Mouse (Mus musculus) layer of hippocampus, adult 2 months (tissue): ENCODE data around the gene Pdzd3. TPM values are rescaled to one million over a fixed set of nuclear protein-coding genes. Genes with fewer than 3 reads are reported as not detected.
A peak's percentile ranks its signal among the peaks of the same experiment; 100 is the strongest.

Experiments
- DNase-seq, 2 experiments: peaks; one replicate each; pipeline ENCODE4 v3.0.0; 2022; ENCODE audit warnings: low spot score in 2 of 2
- H3K27ac ChIP-seq: fragments of 200-600 bp; 2 replicates; pipeline ENCODE4 v1.8.1; 2022
- H3K4me3 ChIP-seq: fragments of 200-600 bp; 2 replicates; pipeline ENCODE4 v1.8.1; 2022; ENCODE audit warnings: mild to moderate bottlenecking
- CTCF ChIP-seq: fragments of 200-600 bp; conservative IDR thresholded peaks from 2 replicates; pipeline ENCODE4 v1.8.1; 2022; ENCODE audit warnings: antibody characterized with exemption, mild to moderate bottlenecking, moderate library complexity
- total RNA-seq, 2 experiments: library from RNA; stranded (reverse); gene quantifications; 2 replicates each; pipeline ENCODE4 v1.2.3; 2021

Pdzd3 gene
- total RNA-seq, 2 experiments from 2014 or later, result 1.1 to 1.5 TPM

- H3K4me3 ChIP-seq, result peak overlapping the region; percentile 65
- peak; percentile 35 for TF ChIP-seq CTCF
- no peak for DNase-seq
- H3K27ac ChIP-seq, result peak overlapping the region; percentile 96
Observed at GRCm38 (mm10) chr9:44267319-44268026, 16.2 kb upstream of the Pdzd3 start.

GRCm38 (mm10) chr9:44266478-44267226 lies 15.4 kb upstream of the Pdzd3 start:
- peak overlapping the region; percentile 96 for H3K27ac ChIP-seq

GRCm38 (mm10) chr9:44261388-44261787 lies 10.1 kb upstream of the Pdzd3 start:
- TF ChIP-seq CTCF, result no peak
- Histone ChIP-seq H3K4me3 (no peak overlapping the region), H3K27ac (no peak overlapping the region)
- DNase-seq, result no peak

More at GRCm38 (mm10) chr9:44266478-44267226, 15.4 kb upstream of the Pdzd3 start:
- DNase-seq, result no peak
- TF ChIP-seq CTCF, result no peak
- H3K4me3 ChIP-seq, result no peak overlapping the region

GRCm38 (mm10) chr9:44259014-44259413 lies 7.7 kb upstream of the Pdzd3 start:
- TF ChIP-seq CTCF, result no peak
- DNase-seq, result no peak
- Histone ChIP-seq H3K27ac (no peak overlapping the region), H3K4me3 (no peak overlapping the region)

- H3K27ac ChIP-seq, result no peak overlapping the region
- no peak for TF ChIP-seq CTCF
- no peak overlapping the region for H3K4me3 ChIP-seq
- no peak for DNase-seq
Observed at GRCm38 (mm10) chr9:44256213-44256612, 4.9 kb upstream of the Pdzd3 start.

GRCm38 (mm10) chr9:44255136-44255521 lies 3.9 kb upstream of the Pdzd3 start:
- TF ChIP-seq CTCF, result no peak
- DNase-seq, result no peak
- Histone ChIP-seq H3K4me3 (no peak overlapping the region), H3K27ac (peak overlapping the region; percentile 63)

- Histone ChIP-seq H3K27ac (peak overlapping the region; percentile 63), H3K4me3 (no peak overlapping the region)
- no peak for DNase-seq
- no peak for TF ChIP-seq CTCF
Observed at GRCm38 (mm10) chr9:44254508-44255135, 3.4 kb upstream of the Pdzd3 start.

GRCm38 (mm10) chr9:44253441-44253840 lies 2.2 kb upstream of the Pdzd3 start:
- DNase-seq, result no peak
- peak overlapping the region; percentile 63 for H3K27ac ChIP-seq
- H3K4me3 ChIP-seq, result no peak overlapping the region
- TF ChIP-seq CTCF, result no peak

GRCm38 (mm10) chr9:44250445-44250844 lies 826 bp downstream of the Pdzd3 start:
- no peak for TF ChIP-seq CTCF
- peak overlapping the region; percentile 89 for H3K27ac ChIP-seq
- H3K4me3 ChIP-seq, result no peak overlapping the region
- peak; percentile 47 to 61 for DNase-seq

GRCm38 (mm10) chr9:44249181-44250146 lies 1.8 kb downstream of the Pdzd3 start:
- peak; percentile 84 for TF ChIP-seq CTCF
- DNase-seq, result peak; percentile 69 to 74
- Histone ChIP-seq H3K4me3 (no peak overlapping the region), H3K27ac (peak overlapping the region; percentile 89)

GRCm38 (mm10) chr9:44247907-44248306 lies 3.4 kb downstream of the Pdzd3 start:
- TF ChIP-seq CTCF, result no peak
- no peak overlapping the region for H3K27ac ChIP-seq
- no peak overlapping the region for H3K4me3 ChIP-seq
- DNase-seq, result no peak

GRCm38 (mm10) chr9:44243621-44244020 lies 7.7 kb downstream of the Pdzd3 start:
- no peak for TF ChIP-seq CTCF
- Histone ChIP-seq H3K27ac (no peak overlapping the region), H3K4me3 (no peak overlapping the region)
- no peak for DNase-seq

- DNase-seq, result no peak
- no peak overlapping the region for H3K4me3 ChIP-seq
- H3K27ac ChIP-seq, result no peak overlapping the region
- TF ChIP-seq CTCF, result no peak
Observed at GRCm38 (mm10) chr9:44241418-44241817, 9.9 kb downstream of the Pdzd3 start.
